Mouse (Mus musculus) liver, adult 2 months (tissue): ENCODE results near the gene Axdnd1.

Experiments
- CTCF ChIP-seq: fragments of 200-500 bp; IDR thresholded peaks from 2 replicates; pipeline ENCODE4 v1.5.1; 2011; ENCODE audit warnings: low read depth, low read length, control low read depth
- POLR2A ChIP-seq: fragments of 200-500 bp; IDR thresholded peaks from 2 replicates; pipeline ENCODE4 v1.6.1; 2011; ENCODE audit warnings: low read length, control low read depth; ENCODE audit not compliant: insufficient read depth; ENCODE audit errors: extremely low read depth

DNA sequence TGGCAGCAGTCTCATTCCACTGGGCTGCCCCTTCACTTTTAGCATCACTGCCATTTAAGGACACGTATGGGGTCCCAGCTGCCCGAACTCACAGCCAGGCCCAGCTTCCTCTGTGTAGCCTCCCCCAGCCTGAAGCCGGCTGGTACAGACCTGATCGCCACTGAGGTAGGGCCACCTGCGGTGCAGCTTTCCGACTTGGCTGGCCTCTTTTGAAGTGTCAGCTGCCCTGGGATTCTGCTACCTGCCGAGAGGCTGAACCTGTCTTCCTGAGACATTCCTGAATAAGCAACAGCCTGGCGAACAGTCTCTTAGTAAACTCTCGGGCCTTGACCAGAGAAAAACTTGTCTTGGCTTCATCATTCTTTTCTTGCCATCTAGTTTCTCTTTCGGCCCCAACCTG lies 17.7 kb downstream of the Axdnd1 start:
- no peak for TF ChIP-seq CTCF
- no peak for TF ChIP-seq POLR2A
